Mouse (Mus musculus): ENCODE results near the gene Slc12a6.

- no peak for TF ChIP-seq CTCF (IDR thresholded peaks at IDR 0.05; ENCODE audit: insufficient read depth, low read length)
- TF ChIP-seq POLR2A (IDR thresholded peaks at IDR 0.05; ENCODE audit: borderline replicate concordance, extremely low read depth, low read depth, low read length) = no peak
Observed at GRCm38 (mm10) chr2:112289507-112289906, 23.9 kb downstream of the Slc12a6 start.

All from lung, adult 2 months (tissue).